Mouse (Mus musculus) v-Abl transformed pro-B cells (cell line): ENCODE data around the gene Maff.

Experiments
- in situ Hi-C, 2 experiments: fragments of 400-800 bp; cut with MboI; formaldehyde crosslinking; loops; one replicate each; pipeline ENCODE4 v1.15.1; 2025; ENCODE audit not compliant: unreplicated experiment in 2 of 2

Gene Maff

GRCm38 (mm10) chr15:79387081-79387480, 40.7 kb downstream of the Maff start:
- in situ Hi-C loops = no loop called here

- in situ Hi-C loops = no loop called here
Measured at GRCm38 (mm10) chr15:79387611-79388010, 41.2 kb downstream of the Maff start.

- in situ Hi-C loops = no loop called here
Measured at GRCm38 (mm10) chr15:79388171-79388570, 41.8 kb downstream of the Maff start.

- in situ Hi-C loops = no loop called here
Measured at GRCm38 (mm10) chr15:79390434-79390833, 44.0 kb downstream of the Maff start.

- in situ Hi-C loops = no loop called here
Measured at GRCm38 (mm10) chr15:79391447-79392093, 45.1 kb downstream of the Maff start.

GRCm38 (mm10) chr15:79392527-79392926, 46.1 kb downstream of the Maff start:
- in situ Hi-C loops = no loop called here

- in situ Hi-C loops = no loop called here
Measured at GRCm38 (mm10) chr15:79393101-79393500, 46.7 kb downstream of the Maff start.

GRCm38 (mm10) chr15:79394842-79395241, 48.4 kb downstream of the Maff start:
- in situ Hi-C loops = no loop called here

GRCm38 (mm10) chr15:79395281-79395680, 48.9 kb downstream of the Maff start:
- in situ Hi-C loops = no loop called here

- in situ Hi-C loops = no loop called here
Measured at GRCm38 (mm10) chr15:79396736-79397135, 50.3 kb downstream of the Maff start.

- in situ Hi-C loops = no loop called here
Measured at GRCm38 (mm10) chr15:79399231-79400052, 53.0 kb downstream of the Maff start.

- in situ Hi-C loops = no loop called here
Measured at GRCm38 (mm10) chr15:79400134-79400974, 53.9 kb downstream of the Maff start.

GRCm38 (mm10) chr15:79400975-79401365, 54.5 kb downstream of the Maff start:
- in situ Hi-C loops = no loop called here

- in situ Hi-C loops = no loop called here
Measured at GRCm38 (mm10) chr15:79402176-79402575, 55.8 kb downstream of the Maff start.

- in situ Hi-C loops = no loop called here
Measured at GRCm38 (mm10) chr15:79402836-79403762, 56.7 kb downstream of the Maff start, which contains the start of gene Tmem184b. Gene Tmem184b, minus strand, starts transcription at chr15:79403569.

GRCm38 (mm10) chr15:79403763-79404210, 57.4 kb downstream of the Maff start:
- in situ Hi-C loops = no loop called here

GRCm38 (mm10) chr15:79404277-79404676, 57.9 kb downstream of the Maff start:
- in situ Hi-C loops = no loop called here

- in situ Hi-C loops = loop anchor here in 1 of 2 experiments (5.0 kb wide), 1 partner anchor 36 kb away; no protein-coding TSS in a partner anchor
Measured at GRCm38 (mm10) chr15:79406564-79406963, 60.1 kb downstream of the Maff start.
